Mouse (Mus musculus) C2C12 (cell line): ENCODE results near the gene Fstl1.

Source experiments
- CTCF ChIP-seq: IDR thresholded peaks from one replicate; pipeline ENCODE4 v1.5.1; 2011; ENCODE audit not compliant: control insufficient read depth, insufficient read depth, insufficient read length
- MAX ChIP-seq: IDR thresholded peaks from one replicate; pipeline ENCODE4 v1.6.1; 2011; ENCODE audit warnings: mild to moderate bottlenecking, control low read depth
- MYOG ChIP-seq: IDR thresholded peaks from one replicate; pipeline ENCODE4 v1.6.1; 2011; ENCODE audit not compliant: control insufficient read depth, insufficient read length; ENCODE audit errors: extremely low read depth
- USF1 ChIP-seq: IDR thresholded peaks from one replicate; pipeline ENCODE4 v1.6.1; 2011; ENCODE audit warnings: low read depth, mild to moderate bottlenecking, control low read depth, moderate library complexity

DNA sequence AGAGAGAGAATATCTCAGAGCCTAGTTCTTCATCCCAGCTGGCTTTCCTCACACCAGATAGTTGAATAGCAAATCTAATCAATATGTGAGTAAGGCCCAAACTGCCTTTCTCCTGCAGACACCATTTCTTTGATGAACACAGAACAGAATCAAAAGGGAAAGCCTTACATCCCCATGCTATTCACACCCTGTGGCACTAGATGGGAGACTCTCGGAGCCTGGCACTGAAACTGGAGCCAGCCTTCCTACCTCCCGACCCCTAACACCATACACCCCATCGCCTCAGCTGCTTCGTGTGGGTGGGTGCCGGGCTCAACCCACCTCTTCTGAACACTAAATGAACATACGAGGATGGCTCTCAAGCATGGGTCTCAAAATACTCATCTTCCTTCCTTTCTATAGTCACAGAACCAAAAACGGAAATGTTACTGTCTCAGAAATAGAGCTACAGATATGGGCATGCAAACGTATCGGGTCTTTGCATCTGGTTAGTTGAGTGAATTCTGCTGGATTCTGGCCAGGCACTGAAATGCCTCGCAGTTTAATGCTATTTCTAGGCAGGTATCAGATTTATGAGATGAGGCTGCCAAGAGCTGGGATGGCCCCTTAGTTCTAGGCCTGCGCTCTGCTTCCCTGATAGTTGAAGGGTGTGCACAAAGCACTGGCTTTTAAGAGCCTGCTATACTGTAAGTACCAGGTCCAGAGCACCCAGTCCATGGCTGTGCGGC is 48.3 kb downstream of the Fstl1 start:
- no peak for TF ChIP-seq MAX
- no peak for TF ChIP-seq CTCF
- TF ChIP-seq USF1, result no peak
- no peak for TF ChIP-seq MYOG
